Mouse (Mus musculus) embryo, embryonic 9.5 days (tissue): ENCODE results near the gene Spata17.
"Not testable (repeated sequence)": the region's sequence is repeated elsewhere in the genome, so short reads cannot be mapped to it uniquely, and the experiment has no call there.

Experiments
- DNase-seq: peaks from one replicate; pipeline ENCODE4 v3.0.0-alpha.2; 2017; ENCODE audit errors: extremely low spot score

Gene Spata17

GRCm38 (mm10) chr1:187175991-187176390 lies 39.3 kb downstream of the Spata17 start:
- DNase-seq, result no peak

- no peak for DNase-seq
Observed at GRCm38 (mm10) chr1:187170361-187170760, 44.9 kb downstream of the Spata17 start.

- DNase-seq, result no peak
Observed at GRCm38 (mm10) chr1:187169646-187170045, 45.6 kb downstream of the Spata17 start.

- DNase-seq, result no peak
Observed at GRCm38 (mm10) chr1:187163571-187163970, 51.7 kb downstream of the Spata17 start.

- no peak for DNase-seq
Observed at GRCm38 (mm10) chr1:187155658-187156057, 59.6 kb downstream of the Spata17 start.

- no peak for DNase-seq
Observed at GRCm38 (mm10) chr1:187153681-187154080, 61.6 kb downstream of the Spata17 start.

- DNase-seq, result no peak
Observed at GRCm38 (mm10) chr1:187152571-187152970, 62.7 kb downstream of the Spata17 start.

GRCm38 (mm10) chr1:187142984-187143383 lies 72.3 kb downstream of the Spata17 start:
- DNase-seq, result no peak

GRCm38 (mm10) chr1:187137426-187137825 lies 77.8 kb downstream of the Spata17 start:
- peak; percentile 49 for DNase-seq

- DNase-seq, result no peak
Observed at GRCm38 (mm10) chr1:187135887-187136286, 79.4 kb downstream of the Spata17 start.

- no peak for DNase-seq
Observed at GRCm38 (mm10) chr1:187133841-187134240, 81.4 kb downstream of the Spata17 start.

- no peak for DNase-seq
Observed at GRCm38 (mm10) chr1:187132348-187132747, 82.9 kb downstream of the Spata17 start.

- not testable (repeated sequence) for DNase-seq
Observed at GRCm38 (mm10) chr1:187127548-187127947, 87.7 kb downstream of the Spata17 start.

GRCm38 (mm10) chr1:187125733-187126132 lies 89.5 kb downstream of the Spata17 start:
- no peak for DNase-seq

GRCm38 (mm10) chr1:187124967-187125366 lies 90.3 kb downstream of the Spata17 start:
- no peak for DNase-seq

GRCm38 (mm10) chr1:187119300-187119699 lies 96.0 kb downstream of the Spata17 start:
- no peak for DNase-seq

- DNase-seq, result no peak
Observed at GRCm38 (mm10) chr1:187118108-187118507, 97.2 kb downstream of the Spata17 start.

GRCm38 (mm10) chr1:187113716-187114115 lies 101.5 kb downstream of the Spata17 start:
- DNase-seq, result no peak

GRCm38 (mm10) chr1:187102130-187102529 lies 113.1 kb downstream of the Spata17 start:
- DNase-seq, result no peak

GRCm38 (mm10) chr1:187101202-187101601 lies 114.1 kb downstream of the Spata17 start:
- no peak for DNase-seq

- DNase-seq, result no peak
Observed at GRCm38 (mm10) chr1:187100624-187101023, 114.6 kb downstream of the Spata17 start.

- DNase-seq, result no peak
Observed at GRCm38 (mm10) chr1:187098285-187098684, 117.0 kb downstream of the Spata17 start.

GRCm38 (mm10) chr1:187092546-187092945 lies 122.7 kb downstream of the Spata17 start:
- no peak for DNase-seq

GRCm38 (mm10) chr1:187088660-187089395 lies 126.4 kb downstream of the Spata17 start:
- DNase-seq, result no peak
